Mouse (Mus musculus) megakaryocyte-erythroid progenitor cell, adult 5-6 weeks (primary cell): ENCODE results near the gene Pigs. TPM values are rescaled to one million over a fixed set of nuclear protein-coding genes. Genes with fewer than 3 reads are reported as not detected.

Source experiments
- total RNA-seq, 2 experiments: library from RNA; stranded (forward) in 1 of 2; stranded (reverse) in 1 of 2; fragments of 200-1000, 215-1000 nt in 1 of 2; fragments of >200 nt in 1 of 2; fragmentation: Nextera tagmentation in 1 of 2; gene quantifications; 2 replicates each; pipeline ENCODE4 v1.2.3; 2014 to 2017

Pigs gene
- total RNA-seq, 2 experiments from 2014 or later = 10.4 to 44.5 TPM

Other genes starting within 250 kb of the Pigs start
- gene Eral1, start 248.0 kb upstream of the Pigs start, total RNA-seq (2014; fragmentation: Nextera tagmentation) = 26.2 and 32.2 TPM in 2 replicates
- gene Eral1, start 248.0 kb upstream of the Pigs start, total RNA-seq (2017) = 34.9 and 36.6 TPM in 2 replicates
- gene Fam222b, start 233.8 kb upstream of the Pigs start, total RNA-seq (2014; fragmentation: Nextera tagmentation) = 10.2 and 14.3 TPM in 2 replicates
- 1.8 and 3.9 TPM in 2 replicates for gene Fam222b, start 233.8 kb upstream of the Pigs start, total RNA-seq (2017)
- 30.3 and 39.1 TPM in 2 replicates for gene Traf4, start 162.8 kb upstream of the Pigs start, total RNA-seq (2014; fragmentation: Nextera tagmentation)
- gene Traf4, start 162.8 kb upstream of the Pigs start, total RNA-seq (2017) = 10.3 and 18.0 TPM in 2 replicates
- 26.7 and 38.5 TPM in 2 replicates for gene Nek8, start 151.7 kb upstream of the Pigs start, total RNA-seq (2014; fragmentation: Nextera tagmentation)
- 3.7 and 7.4 TPM in 2 replicates for gene Nek8, start 151.7 kb upstream of the Pigs start, total RNA-seq (2017)
- gene Tlcd1, start 151.7 kb upstream of the Pigs start, total RNA-seq (2014; fragmentation: Nextera tagmentation) = 24.4 and 25.2 TPM in 2 replicates
- 13.3 and 19.6 TPM in 2 replicates for gene Tlcd1, start 151.7 kb upstream of the Pigs start, total RNA-seq (2017)
- gene Rpl23a, start 144.8 kb upstream of the Pigs start, total RNA-seq (2014; fragmentation: Nextera tagmentation) = 5,168 and 5,735 TPM in 2 replicates
- 4,325 and 4,755 TPM in 2 replicates for gene Rpl23a, start 144.8 kb upstream of the Pigs start, total RNA-seq (2017)
- 4.8 TPM in 1 of 2 replicates, not detected in the other for gene Rab34, start 140.0 kb upstream of the Pigs start, total RNA-seq (2014; fragmentation: Nextera tagmentation)
- not detected in 2 replicates for gene Rab34, start 140.0 kb upstream of the Pigs start, total RNA-seq (2017)
- not detected in 2 replicates for gene Proca1, start 135.0 kb upstream of the Pigs start, total RNA-seq (2014; fragmentation: Nextera tagmentation)
- 1.2 TPM in 1 of 2 replicates, not detected in the other for gene Proca1, start 135.0 kb upstream of the Pigs start, total RNA-seq (2017)
- 42.1 and 49.5 TPM in 2 replicates for gene Sdf2, start 82.7 kb upstream of the Pigs start, total RNA-seq (2014; fragmentation: Nextera tagmentation)
- 44.9 and 45.7 TPM in 2 replicates for gene Sdf2, start 82.7 kb upstream of the Pigs start, total RNA-seq (2017)
- 51.1 and 51.9 TPM in 2 replicates for gene Supt6, start 82.4 kb upstream of the Pigs start, total RNA-seq (2014; fragmentation: Nextera tagmentation)
- 46.0 and 52.5 TPM in 2 replicates for gene Supt6, start 82.4 kb upstream of the Pigs start, total RNA-seq (2017)
- gene 2610507B11Rik, start 66.7 kb upstream of the Pigs start, total RNA-seq (2014; fragmentation: Nextera tagmentation) = 91.6 and 110 TPM in 2 replicates
- 55.5 and 72.4 TPM in 2 replicates for gene 2610507B11Rik, start 66.7 kb upstream of the Pigs start, total RNA-seq (2017)
- gene BC030499, start 37.6 kb upstream of the Pigs start, total RNA-seq (2014; fragmentation: Nextera tagmentation) = 0.55 and 1.3 TPM in 2 replicates
- 0.50 and 0.89 TPM in 2 replicates for gene BC030499, start 37.6 kb upstream of the Pigs start, total RNA-seq (2017)
- 47.4 and 52.6 TPM in 2 replicates for gene Spag5, start 26.9 kb upstream of the Pigs start, total RNA-seq (2014; fragmentation: Nextera tagmentation)
- gene Spag5, start 26.9 kb upstream of the Pigs start, total RNA-seq (2017) = 42.0 and 62.4 TPM in 2 replicates
- gene Aldoc, start 5.4 kb upstream of the Pigs start, total RNA-seq (2014; fragmentation: Nextera tagmentation) = 0.39 and 2.4 TPM in 2 replicates
- 0.84 TPM in 1 of 2 replicates, not detected in the other for gene Aldoc, start 5.4 kb upstream of the Pigs start, total RNA-seq (2017)
- 51.2 and 51.5 TPM in 2 replicates for gene Unc119, start 15.1 kb downstream of the Pigs start, total RNA-seq (2014; fragmentation: Nextera tagmentation)
- 20.0 and 27.2 TPM in 2 replicates for gene Unc119, start 15.1 kb downstream of the Pigs start, total RNA-seq (2017)
- gene Foxn1, start 58.1 kb downstream of the Pigs start, total RNA-seq (2014; fragmentation: Nextera tagmentation) = not detected in 2 replicates
- gene Foxn1, start 58.1 kb downstream of the Pigs start, total RNA-seq (2017) = not detected in 2 replicates
- not detected in 2 replicates for gene Slc13a2, start 93.8 kb downstream of the Pigs start, total RNA-seq (2014; fragmentation: Nextera tagmentation)
- not detected in 2 replicates for gene Slc13a2, start 93.8 kb downstream of the Pigs start, total RNA-seq (2017)
- 2.6 and 3.6 TPM in 2 replicates for gene Slc46a1, start 137.3 kb downstream of the Pigs start, total RNA-seq (2014; fragmentation: Nextera tagmentation)
- gene Slc46a1, start 137.3 kb downstream of the Pigs start, total RNA-seq (2017) = 0.56 and 0.76 TPM in 2 replicates
- gene Sarm1, start 169.3 kb downstream of the Pigs start, total RNA-seq (2014; fragmentation: Nextera tagmentation) = not detected in 2 replicates
- 0.88 TPM in 1 of 2 replicates, not detected in the other for gene Sarm1, start 169.3 kb downstream of the Pigs start, total RNA-seq (2017)
- not detected in 2 replicates for gene Vtn, start 170.7 kb downstream of the Pigs start, total RNA-seq (2014; fragmentation: Nextera tagmentation)
- not detected in 2 replicates for gene Vtn, start 170.7 kb downstream of the Pigs start, total RNA-seq (2017)
- not detected in 2 replicates for gene Sebox, start 175.0 kb downstream of the Pigs start, total RNA-seq (2014; fragmentation: Nextera tagmentation)
- not detected in 2 replicates for gene Sebox, start 175.0 kb downstream of the Pigs start, total RNA-seq (2017)
- 26.3 and 34.8 TPM in 2 replicates for gene Tmem199, start 183.8 kb downstream of the Pigs start, total RNA-seq (2014; fragmentation: Nextera tagmentation)
- gene Tmem199, start 183.8 kb downstream of the Pigs start, total RNA-seq (2017) = 33.1 and 39.0 TPM in 2 replicates
- 104 and 105 TPM in 2 replicates for gene Poldip2, start 183.8 kb downstream of the Pigs start, total RNA-seq (2014; fragmentation: Nextera tagmentation)
- 79.8 and 81.7 TPM in 2 replicates for gene Poldip2, start 183.8 kb downstream of the Pigs start, total RNA-seq (2017)
- gene Tnfaip1, start 207.9 kb downstream of the Pigs start, total RNA-seq (2014; fragmentation: Nextera tagmentation) = 2.5 and 4.6 TPM in 2 replicates
- 0.15 and 2.7 TPM in 2 replicates for gene Tnfaip1, start 207.9 kb downstream of the Pigs start, total RNA-seq (2017)
- 57.8 and 83.5 TPM in 2 replicates for gene Ift20, start 207.9 kb downstream of the Pigs start, total RNA-seq (2014; fragmentation: Nextera tagmentation)
- 142 and 156 TPM in 2 replicates for gene Ift20, start 207.9 kb downstream of the Pigs start, total RNA-seq (2017)
- gene Tmem97, start 222.4 kb downstream of the Pigs start, total RNA-seq (2014; fragmentation: Nextera tagmentation) = 63.3 and 72.9 TPM in 2 replicates
- 59.7 and 64.4 TPM in 2 replicates for gene Tmem97, start 222.4 kb downstream of the Pigs start, total RNA-seq (2017)